8 mouse cellular contexts compared by ENCODE assay signal in the genomic region with DNA sequence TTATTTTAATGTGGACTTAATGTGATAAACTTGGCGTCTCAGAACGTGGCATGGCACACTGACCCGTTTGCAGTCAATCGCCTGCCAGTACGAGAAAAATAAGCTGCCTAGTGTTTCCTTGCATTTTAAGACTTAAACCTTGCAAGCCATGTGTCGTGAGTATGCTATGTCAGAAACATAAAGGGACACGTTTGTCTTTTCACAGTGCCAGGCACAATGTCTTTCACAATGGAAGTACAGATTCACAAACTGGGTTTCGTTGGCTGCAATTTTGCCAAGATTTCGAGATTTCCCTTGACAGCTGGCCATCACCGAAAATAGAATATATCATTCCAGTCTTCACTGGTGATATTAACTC. TPM values are rescaled to one million over a fixed set of nuclear protein-coding genes. Genes with fewer than 3 reads are reported as not detected.
DNase-seq lines count a peak whose midpoint lies in the region; ATAC-seq and TF ChIP-seq lines count a peak whose summit lies in the region.

No protein-coding gene starts in this region.

- H3K27me3 ChIP-seq in spleen, adult 2 months (ENCODE audit: control insufficient read depth, insufficient read depth, low read length), result no peaks in the 10 kb centered on the region
- H3K27me3 ChIP-seq in limb, embryonic 13.5 days, result no peaks in the 10 kb centered on the region
- no peaks in the 10 kb centered on the region for H3K27me3 ChIP-seq in stomach, embryonic 15.5 days (replicated peaks)

- WGBS in spleen, adult 2 months, result 10% methylated on average over 10 of the region's 10 CpGs
- WGBS in limb, embryonic 13.5 days, result 18% methylated on average over 10 of the region's 10 CpGs
- 17% methylated on average over 10 of the region's 10 CpGs for WGBS in stomach, embryonic 15.5 days

- no peaks in the 10 kb centered on the region for H3K36me3 ChIP-seq in spleen, adult 2 months (ENCODE audit: control insufficient read depth, insufficient read depth, low read length)
- H3K36me3 ChIP-seq in limb, embryonic 13.5 days, result no peaks in the 10 kb centered on the region
- H3K36me3 ChIP-seq in stomach, embryonic 15.5 days, result no peaks in the 10 kb centered on the region

- TF ChIP-seq CTCF in spleen, adult 2 months (IDR thresholded peaks at IDR 0.05; ENCODE audit: extremely low read depth, insufficient read depth, insufficient read length, insufficient replicate concordance), result no peak

- peak overlapping the region; percentile 71 for H3K4me3 ChIP-seq in spleen, adult 2 months (ENCODE audit: extremely low read depth, insufficient read depth, insufficient read length)
- H3K4me3 ChIP-seq in limb, embryonic 13.5 days, result peak overlapping the region; percentile 89
- H3K4me3 ChIP-seq in stomach, embryonic 15.5 days (replicated peaks), result peak overlapping the region; percentile 89

- peak overlapping the region; percentile 92 for H3K27ac ChIP-seq in spleen, adult 2 months (ENCODE audit: insufficient read depth, low read length)
- peak overlapping the region; percentile 90 for H3K27ac ChIP-seq in limb, embryonic 13.5 days
- H3K27ac ChIP-seq in stomach, embryonic 15.5 days, result peak overlapping the region; percentile 98

- no peaks in the 10 kb centered on the region for H3K9me3 ChIP-seq in limb, embryonic 13.5 days
- no peaks in the 10 kb centered on the region for H3K9me3 ChIP-seq in stomach, embryonic 15.5 days

- no peak for TF ChIP-seq POLR2A in spleen, adult 2 months (IDR thresholded peaks at IDR 0.05; ENCODE audit: low read depth, low read length)

- peak; percentile 10 for DNase-seq in embryo, embryonic 10.5 days (ENCODE audit: low spot score)
- DNase-seq in embryo, embryonic 10 days (ENCODE audit: low spot score), result no peak
- no peak for DNase-seq in spleen, adult 2 months (ENCODE audit: low read depth in 1 of 2, low spot score in 2 of 2)
- no peak for DNase-seq in spleen, postnatal 4 days (ENCODE audit: low spot score in 2 of 2)
- no peak for DNase-seq in cerebellum, adult 11 months

- peaks cover 7% of the 10 kb centered on the region; the same call in 1 of the 2 replicates for H3K4me1 ChIP-seq in spleen, adult 2 months (ENCODE audit: control insufficient read depth, insufficient read depth, insufficient read length)
- peaks cover 32% of the 10 kb centered on the region for H3K4me1 ChIP-seq in limb, embryonic 13.5 days
- H3K4me1 ChIP-seq in stomach, embryonic 15.5 days, result peaks cover 13% of the 10 kb centered on the region

- ATAC-seq in limb, embryonic 13.5 days (ENCODE audit: low FRiP score, low read depth), result no peak
- no peak for ATAC-seq in stomach, embryonic 15.5 days (ENCODE audit: insufficient read depth, low FRiP score, low read depth)
- no peak for ATAC-seq in inflammation-experienced regulatory T-cells, adult 6 months

- H3K9ac ChIP-seq in limb, embryonic 13.5 days, result peak overlapping the region; percentile 94
- peak overlapping the region; percentile 97 for H3K9ac ChIP-seq in stomach, embryonic 15.5 days

- peak overlapping the region; percentile 71 for H3K4me2 ChIP-seq in limb, embryonic 13.5 days (replicated peaks)
- H3K4me2 ChIP-seq in stomach, embryonic 15.5 days, result peak overlapping the region; percentile 69

RNA-seq across cellular contexts. Expression of gene BC004004, which starts 0.7 kb away (rescaled TPM):
- polyA plus RNA-seq in spleen, adult 2 months (2012; rRNA removed), result 36.5 TPM in 2 replicates
- polyA plus RNA-seq in limb, embryonic 13.5 days (2015; fragmentation: Nextera tagmentation; extraction: Ambion mirVana), result 65.1 and 69.7 TPM in 2 replicates
- polyA plus RNA-seq in stomach, embryonic 15.5 days (2015; fragmentation: Nextera tagmentation; extraction: Ambion mirVana), result 81.6 and 87.1 TPM in 2 replicates
- polyA plus RNA-seq in inflammation-experienced regulatory T-cells, adult 6 months (2017; shearing (Covaris generic)), result 100 to 1,000 TPM; 120 to 122 (median 120) TPM

RNA-seq across cellular contexts. Expression of gene Ppil1, which starts 5.3 kb away (rescaled TPM):
- polyA plus RNA-seq in spleen, adult 2 months (2012; rRNA removed), result 24.8 and 34.0 TPM in 2 replicates
- 155 and 162 TPM in 2 replicates for polyA plus RNA-seq in limb, embryonic 13.5 days (2015; fragmentation: Nextera tagmentation; extraction: Ambion mirVana)
- polyA plus RNA-seq in stomach, embryonic 15.5 days (2015; fragmentation: Nextera tagmentation; extraction: Ambion mirVana), result 148 and 150 TPM in 2 replicates
- 100 to 1,000 TPM in 1 of 3 experiments, 10 to 100 TPM in 2; 59.0 to 107 (median 62.4) TPM for polyA plus RNA-seq in inflammation-experienced regulatory T-cells, adult 6 months (2017; shearing (Covaris generic))

RNA-seq across cellular contexts. Expression of gene Cpne5, which starts 31.4 kb away (rescaled TPM):
- polyA plus RNA-seq in spleen, adult 2 months (2012; rRNA removed), result 2.4 and 3.6 TPM in 2 replicates
- 10.4 and 12.7 TPM in 2 replicates for polyA plus RNA-seq in limb, embryonic 13.5 days (2015; fragmentation: Nextera tagmentation; extraction: Ambion mirVana)
- 9.2 and 10.3 TPM in 2 replicates for polyA plus RNA-seq in stomach, embryonic 15.5 days (2015; fragmentation: Nextera tagmentation; extraction: Ambion mirVana)
- 1 to 10 TPM in 2 of 3 experiments, under 1 TPM in 1; 0.59 to 2.4 (median 1.7) TPM for polyA plus RNA-seq in inflammation-experienced regulatory T-cells, adult 6 months (2017; shearing (Covaris generic))

RNA-seq across cellular contexts. Expression of gene Pi16, which starts 48.2 kb away (rescaled TPM):
- 4.2 and 6.4 TPM in 2 replicates for polyA plus RNA-seq in spleen, adult 2 months (2012; rRNA removed)
- polyA plus RNA-seq in limb, embryonic 13.5 days (2015; fragmentation: Nextera tagmentation; extraction: Ambion mirVana), result 0.45 and 0.46 TPM in 2 replicates
- polyA plus RNA-seq in stomach, embryonic 15.5 days (2015; fragmentation: Nextera tagmentation; extraction: Ambion mirVana), result 1.6 and 1.9 TPM in 2 replicates
- under 1 TPM; 0.30 to 0.57 (median 0.53) TPM for polyA plus RNA-seq in inflammation-experienced regulatory T-cells, adult 6 months (2017; shearing (Covaris generic))
